Mouse (Mus musculus) forebrain, embryonic 16.5 days (tissue): ENCODE measurements around the gene Tln1. TPM values are rescaled to one million over a fixed set of nuclear protein-coding genes. Genes with fewer than 3 reads are reported as not detected.

Source experiments
- ATAC-seq: fragments of 200-750 bp; cut with Nextera tagmentation; 2 replicates; pipeline ENCODE4 v1.8.0; 2017; ENCODE audit warnings: mild to moderate bottlenecking, moderate library complexity
- H3K27ac ChIP-seq: fragments of 300-500 bp; sonication (generic); 2 replicates; pipeline ENCODE4 v1.5.1; 2014; ENCODE audit warnings: low read length, control low read depth
- H3K27me3 ChIP-seq: fragments of 300-500 bp; sonication (generic); replicated peaks from 2 replicates; pipeline ENCODE4 v1.6.1; 2014; ENCODE audit warnings: low read length; ENCODE audit not compliant: control insufficient read depth, insufficient read depth
- H3K36me3 ChIP-seq: fragments of 300-500 bp; sonication (generic); 2 replicates; pipeline ENCODE4 v1.6.1; 2014; ENCODE audit not compliant: control insufficient read depth, insufficient read depth
- H3K4me1 ChIP-seq: fragments of 300-500 bp; sonication (generic); replicated peaks from 2 replicates; pipeline ENCODE4 v1.6.1; 2014; ENCODE audit warnings: low read length; ENCODE audit not compliant: control insufficient read depth, insufficient read depth
- H3K4me2 ChIP-seq: fragments of 300-500 bp; sonication (generic); 2 replicates; pipeline ENCODE4 v1.6.1; 2014; ENCODE audit warnings: mild to moderate bottlenecking, low read length, control low read depth
- H3K4me3 ChIP-seq: fragments of 300-500 bp; sonication (generic); replicated peaks from 2 replicates; pipeline ENCODE4 v1.5.1; 2014; ENCODE audit warnings: mild to moderate bottlenecking, low read length, control low read depth
- H3K9ac ChIP-seq: fragments of 300-500 bp; sonication (generic); replicated peaks from 2 replicates; pipeline ENCODE4 v1.6.1; 2014; ENCODE audit warnings: low read depth, low read length, control low read depth
- H3K9me3 ChIP-seq: fragments of 300-500 bp; sonication (generic); 2 replicates; pipeline ENCODE4 v1.6.1; 2016; ENCODE audit warnings: low read length; ENCODE audit not compliant: control insufficient read depth
- WGBS: fragments of 180-500 bp; shearing (Covaris S2); extraction: QIAGEN DNeasy Blood & Tissue Kit; methylation state at CpG from one replicate; pipeline ENCODE4 v1.1.7; 2014; 5-methylcytosine and 5-hydroxymethylcytosine counted together
- polyA plus RNA-seq: library from polyadenylated mRNA; unstranded; fragments of >200 nt; fragmentation: Nextera tagmentation; extraction: Ambion mirVana; gene quantifications from 2 replicates; pipeline ENCODE4 v1.2.1, GENCODE M21; 2015

Gene Tln1
- polyA plus RNA-seq, 1 experiment from 2014 or later: 49.5 TPM

- ATAC-seq: no peak
- Histone ChIP-seq H3K27ac (no peak overlapping the region), H3K4me1 (peaks cover 14% of the 10 kb centered on the region), H3K4me3 (no peak overlapping the region), H3K9ac (no peak overlapping the region), H3K36me3 (no peaks in the 10 kb centered on the region), H3K9me3 (no peaks in the 10 kb centered on the region), H3K4me2 (no peak overlapping the region), H3K27me3 (no peaks in the 10 kb centered on the region; the same call in 1 of the 2 replicates)
- WGBS: 90% methylated on average over 4 of the region's 4 CpGs
Observed at GRCm38 (mm10) chr4:43504269-43504668, 58.2 kb downstream of the Tln1 start.

DNA sequence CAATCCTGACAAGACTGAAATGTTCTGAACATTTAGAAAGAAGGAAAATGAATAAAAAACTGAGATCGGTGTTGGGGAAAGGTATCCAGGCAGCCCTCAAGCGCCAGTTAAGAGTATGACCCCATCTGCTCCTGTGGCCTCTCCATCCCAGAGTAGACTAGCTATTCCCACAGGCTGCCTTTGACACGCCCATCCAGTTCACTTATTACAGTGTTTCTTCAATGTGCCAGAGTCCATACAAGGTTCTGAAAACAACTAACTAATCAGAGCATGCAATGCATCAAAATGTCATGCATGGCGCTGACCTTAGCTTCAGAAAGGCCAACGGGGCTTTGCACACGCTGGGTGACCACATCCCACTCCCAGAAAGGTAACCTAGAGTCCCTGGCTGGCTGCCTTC, 59.0 kb downstream of the Tln1 start:
- no peak overlapping the region for H3K27ac ChIP-seq
- H3K4me1 ChIP-seq: peaks cover 12% of the 10 kb centered on the region

GRCm38 (mm10) chr4:43503041-43503440, 59.5 kb downstream of the Tln1 start:
- no peak overlapping the region for H3K9ac ChIP-seq
- ATAC-seq: no peak
- no peaks in the 10 kb centered on the region for H3K9me3 ChIP-seq
- no peaks in the 10 kb centered on the region for H3K27me3 ChIP-seq
- H3K4me3 ChIP-seq: no peak overlapping the region
- no peaks in the 10 kb centered on the region for H3K36me3 ChIP-seq
- 64% methylated on average over 2 of the region's 2 CpGs for WGBS
- H3K4me2 ChIP-seq: no peak overlapping the region
- H3K27ac ChIP-seq: no peak overlapping the region
- peaks cover 12% of the 10 kb centered on the region for H3K4me1 ChIP-seq

More for the DNA sequence above, 59.0 kb downstream of the Tln1 start:
- H3K4me3 ChIP-seq: no peak overlapping the region
- H3K27me3 ChIP-seq: no peaks in the 10 kb centered on the region
- no peaks in the 10 kb centered on the region for H3K36me3 ChIP-seq
- H3K4me2 ChIP-seq: no peak overlapping the region
- H3K9me3 ChIP-seq: no peaks in the 10 kb centered on the region
- 83% methylated on average over 6 of the region's 6 CpGs for WGBS
- no peak for ATAC-seq
- no peak overlapping the region for H3K9ac ChIP-seq

DNA sequence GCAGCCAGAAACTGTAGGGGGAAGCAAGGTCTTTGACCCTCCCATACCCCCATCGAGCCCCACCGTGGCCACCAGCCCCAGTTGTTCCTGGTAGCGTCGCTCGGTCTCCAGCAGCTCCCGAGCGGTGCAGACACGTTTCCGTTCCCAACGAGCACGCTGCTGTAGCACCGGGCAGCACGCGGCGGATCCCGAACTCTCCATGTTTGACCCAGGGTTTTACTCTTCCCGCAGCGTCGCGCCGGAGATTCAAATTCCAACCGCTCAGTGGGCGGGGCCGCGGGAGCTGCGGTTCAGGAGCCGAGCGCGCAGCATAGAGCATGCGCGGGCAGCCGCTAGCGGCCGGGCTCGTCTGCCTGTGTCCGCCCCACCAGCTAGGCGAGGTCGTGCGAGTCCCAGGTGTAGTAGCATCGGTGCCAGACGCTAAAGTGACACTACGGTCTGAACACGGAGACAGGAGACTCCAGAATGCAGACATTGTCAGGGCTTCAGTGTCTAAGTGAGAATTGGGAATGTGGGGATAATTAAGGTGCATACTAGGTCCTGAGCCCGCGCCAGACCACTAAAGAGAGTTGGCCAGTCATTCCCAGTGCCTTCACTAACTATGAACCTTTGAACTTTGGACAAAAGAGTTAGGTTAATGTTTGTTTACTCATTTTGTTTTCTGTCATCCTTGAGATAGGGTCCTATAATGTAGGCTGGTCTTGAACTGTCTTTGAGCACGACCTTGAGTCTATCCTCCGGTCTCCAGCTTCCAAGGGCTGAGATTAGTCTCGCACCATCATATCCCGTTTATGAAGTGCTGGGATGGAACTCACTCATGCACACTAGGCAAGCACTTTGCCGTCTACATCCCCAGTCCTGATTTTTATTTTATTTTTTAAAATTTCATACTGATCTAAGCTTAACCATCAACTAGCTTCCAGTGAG, 62.8 kb downstream of the Tln1 start, which contains the start of gene Arhgef39:
TSS of gene Arhgef39 (minus strand) at position 289 of the 927 bp plus-strand sequence.
- H3K4me1 ChIP-seq: peaks cover 15% of the 10 kb centered on the region
- no peaks in the 10 kb centered on the region for H3K27me3 ChIP-seq
- peak within 1 kb of the TSS; percentile 83 for H3K4me2 ChIP-seq
- H3K9ac ChIP-seq: peak within 1 kb of the TSS; percentile 62
- no peak within 1 kb of the TSS for H3K27ac ChIP-seq
- no peaks in the 10 kb centered on the region for H3K9me3 ChIP-seq
- peak within 1 kb of the TSS; percentile 62 for H3K4me3 ChIP-seq
- no peaks in the 10 kb centered on the region for H3K36me3 ChIP-seq
- WGBS: 7% methylated on average over 50 of the region's 50 CpGs
- ATAC-seq: peak; percentile 90

DNA sequence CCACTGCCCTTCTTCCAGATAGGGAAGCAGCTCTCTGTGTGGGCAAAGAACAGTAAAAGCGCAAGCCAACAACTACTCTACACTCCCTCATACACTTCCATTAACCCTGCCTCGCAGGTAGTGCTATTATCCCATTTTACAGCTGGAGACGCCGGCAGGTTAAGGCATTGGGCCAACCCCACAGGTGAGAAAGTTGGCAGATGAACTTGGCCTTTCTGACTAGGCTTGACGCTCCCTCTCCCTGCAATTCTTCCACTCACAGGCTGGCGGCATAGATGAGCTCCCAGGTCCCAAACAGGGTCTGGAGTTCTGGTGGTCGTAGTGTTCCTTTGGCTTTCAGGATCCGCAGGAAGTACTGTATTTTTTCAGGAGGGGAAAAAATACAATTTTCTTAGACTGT, 63.5 kb downstream of the Tln1 start:
- ATAC-seq: peak; percentile 27; the same call in 1 of the 2 replicates
- 17% methylated on average over 8 of the region's 8 CpGs for WGBS

GRCm38 (mm10) chr4:43497946-43498345, 64.5 kb downstream of the Tln1 start:
- Histone ChIP-seq H3K36me3 (no peaks in the 10 kb centered on the region), H3K4me2 (peak overlapping the region; percentile 83), H3K9me3 (no peaks in the 10 kb centered on the region), H3K4me1 (peaks cover 22% of the 10 kb centered on the region), H3K27ac (no peak overlapping the region), H3K4me3 (peak overlapping the region; percentile 62), H3K9ac (peak overlapping the region; percentile 41; the same call in 1 of the 2 replicates), H3K27me3 (no peaks in the 10 kb centered on the region)
- no peak for ATAC-seq
- WGBS: 81% methylated on average over 4 of the region's 4 CpGs

More for the DNA sequence above, 63.5 kb downstream of the Tln1 start:
- no peaks in the 10 kb centered on the region for H3K9me3 ChIP-seq
- no peaks in the 10 kb centered on the region for H3K27me3 ChIP-seq
- H3K4me1 ChIP-seq: peaks cover 21% of the 10 kb centered on the region
- H3K36me3 ChIP-seq: no peaks in the 10 kb centered on the region
- H3K4me3 ChIP-seq: peak overlapping the region; percentile 62
- H3K27ac ChIP-seq: no peak overlapping the region
- peak overlapping the region; percentile 62 for H3K9ac ChIP-seq
- peak overlapping the region; percentile 83 for H3K4me2 ChIP-seq

DNA sequence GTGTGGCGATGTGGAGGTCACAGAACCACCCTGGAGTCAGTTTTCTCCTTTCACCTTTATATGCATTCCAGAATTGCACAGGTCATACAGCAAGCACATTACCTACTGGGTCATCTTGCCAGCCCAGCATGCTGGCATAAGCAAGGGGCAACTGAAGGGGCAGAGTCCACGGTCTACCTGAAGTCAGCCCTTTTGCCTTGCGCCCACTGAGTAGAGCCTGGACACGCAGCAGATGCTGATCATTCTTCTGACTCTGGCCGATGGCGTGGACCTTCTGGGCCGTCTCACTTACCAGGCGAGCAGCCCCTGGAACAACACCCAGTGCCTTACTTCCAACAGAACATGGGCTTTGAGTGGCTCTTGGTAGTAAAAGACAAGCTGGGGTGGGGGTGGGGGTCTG, 65.1 kb downstream of the Tln1 start:
- 95% methylated on average over 8 of the region's 8 CpGs for WGBS
- ATAC-seq: no peak
- no peak overlapping the region for H3K4me2 ChIP-seq

DNA sequence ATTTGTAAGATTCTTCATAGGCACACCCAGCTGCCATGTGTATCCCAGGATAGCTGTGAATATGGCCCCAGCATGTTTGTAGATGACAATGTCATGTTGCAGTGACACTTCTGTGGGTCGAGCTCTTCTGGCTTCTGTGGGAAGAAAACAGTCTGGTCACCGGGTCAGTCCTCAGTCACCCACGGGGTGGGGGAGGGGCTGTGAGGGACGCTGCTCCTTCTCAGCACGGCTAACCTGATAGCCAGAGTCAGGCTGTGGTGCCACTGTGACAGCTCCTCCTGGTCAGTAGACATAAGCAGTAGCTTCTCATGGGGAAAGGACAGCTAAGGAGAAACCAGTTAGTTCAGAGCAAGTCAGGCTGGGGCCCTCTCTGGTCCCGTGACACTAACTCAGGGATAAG, 65.9 kb downstream of the Tln1 start:
- 56% methylated on average over 6 of the region's 6 CpGs for WGBS
- no peak overlapping the region for H3K9ac ChIP-seq
- H3K4me1 ChIP-seq: peaks cover 22% of the 10 kb centered on the region

More for the DNA sequence above, 65.1 kb downstream of the Tln1 start:
- Histone ChIP-seq H3K9me3 (no peaks in the 10 kb centered on the region), H3K4me3 (no peak overlapping the region), H3K27me3 (no peaks in the 10 kb centered on the region), H3K36me3 (no peaks in the 10 kb centered on the region), H3K4me1 (peaks cover 22% of the 10 kb centered on the region), H3K27ac (no peak overlapping the region), H3K9ac (no peak overlapping the region)

DNA sequence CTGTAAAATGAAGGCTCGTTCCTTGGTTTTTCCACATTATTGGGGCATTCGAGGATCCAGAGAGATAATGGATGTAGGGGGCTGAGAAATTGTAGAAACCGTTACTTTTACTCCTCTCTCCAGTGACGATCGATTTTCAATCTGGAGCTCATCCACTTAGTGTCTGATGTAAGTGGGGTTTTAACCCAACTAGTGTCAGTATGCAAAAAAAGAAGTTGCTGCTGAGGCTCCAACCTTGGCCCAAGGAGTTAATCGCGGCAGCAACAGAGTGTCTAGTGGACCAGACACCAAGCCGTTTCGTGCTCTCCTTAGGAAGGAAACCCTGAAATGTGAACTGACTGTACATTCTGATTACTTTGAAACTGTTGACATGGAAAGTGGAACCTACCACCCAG, 68.6 kb downstream of the Tln1 start:
- Histone ChIP-seq H3K4me3 (peak overlapping the region; percentile 77), H3K4me2 (peak overlapping the region; percentile 68), H3K9me3 (no peaks in the 10 kb centered on the region), H3K4me1 (peaks cover 18% of the 10 kb centered on the region), H3K36me3 (no peaks in the 10 kb centered on the region), H3K9ac (peak overlapping the region; percentile 87), H3K27me3 (no peaks in the 10 kb centered on the region), H3K27ac (peak overlapping the region; percentile 92)
- no peak for ATAC-seq
- WGBS: under 1% methylated on average over 9 of the region's 9 CpGs

More for the DNA sequence above, 65.9 kb downstream of the Tln1 start:
- ATAC-seq: no peak
- no peaks in the 10 kb centered on the region for H3K36me3 ChIP-seq
- H3K27me3 ChIP-seq: no peaks in the 10 kb centered on the region
- no peaks in the 10 kb centered on the region for H3K9me3 ChIP-seq
- H3K27ac ChIP-seq: no peak overlapping the region
- no peak overlapping the region for H3K4me2 ChIP-seq
- H3K4me3 ChIP-seq: no peak overlapping the region
